Mouse (Mus musculus): ENCODE measurements at regions not wholly inside any gene's neighbourhood (a gene's known extent, or its start where the extent isn't known, plus 50 kb on each side); places are given as distances from the start of the nearest gene placed in this dataset.

DNA sequence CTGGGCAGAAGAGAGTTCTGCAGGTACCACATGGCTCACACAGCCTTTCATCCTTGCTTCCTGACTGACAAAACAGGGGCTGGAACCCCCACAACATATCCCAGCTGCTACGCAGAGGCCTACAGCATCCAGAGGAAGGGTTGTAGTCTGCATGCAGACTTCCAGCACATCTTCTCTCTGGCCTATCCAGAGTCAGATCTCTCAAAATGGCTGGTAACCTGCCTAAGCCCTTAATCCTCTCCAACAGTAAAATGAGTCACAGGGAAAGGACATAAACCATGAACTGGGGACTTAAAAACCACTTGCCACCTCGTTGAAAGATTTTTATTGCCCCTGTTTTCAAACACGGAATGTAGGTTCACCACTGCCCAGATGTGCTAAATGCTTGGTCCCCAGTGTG, 183.6 kb upstream of the Spred2 start:
- TF ChIP-seq EP300 (IDR thresholded peaks at IDR 0.05; ENCODE audit: low read depth) (no peak), CTCF (IDR thresholded peaks at IDR 0.05; ENCODE audit: low read depth) (no peak)
